Mouse (Mus musculus) liver, adult (tissue): ENCODE results near the gene Plin4.

Experiments used
- GATA4 ChIP-seq: IDR thresholded peaks from 2 replicates; pipeline ENCODE4 v1.6.1; 2014; ENCODE audit warnings: mild to moderate bottlenecking, low read length; ENCODE audit not compliant: insufficient replicate concordance

Gene Plin4

DNA sequence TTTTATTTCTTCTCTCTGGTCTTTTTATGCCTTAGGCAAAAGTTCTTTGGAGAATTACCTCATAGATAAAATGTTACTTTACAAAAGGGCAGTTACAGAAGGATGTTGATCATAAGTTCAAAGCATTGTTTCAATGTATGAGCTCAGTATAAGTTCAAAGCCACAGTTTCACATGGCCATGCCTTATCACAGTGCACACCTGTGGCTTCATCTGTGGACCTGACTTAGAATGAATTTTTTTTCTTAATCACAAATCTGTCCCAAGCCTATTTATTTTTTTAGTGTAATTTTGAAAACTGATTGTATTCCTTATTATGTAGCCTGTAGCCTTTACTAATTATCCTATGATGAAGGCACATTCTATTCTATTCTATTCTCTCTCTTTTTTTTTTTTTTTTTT, 54.7 kb downstream of the Plin4 start:
- no peak for TF ChIP-seq GATA4

DNA sequence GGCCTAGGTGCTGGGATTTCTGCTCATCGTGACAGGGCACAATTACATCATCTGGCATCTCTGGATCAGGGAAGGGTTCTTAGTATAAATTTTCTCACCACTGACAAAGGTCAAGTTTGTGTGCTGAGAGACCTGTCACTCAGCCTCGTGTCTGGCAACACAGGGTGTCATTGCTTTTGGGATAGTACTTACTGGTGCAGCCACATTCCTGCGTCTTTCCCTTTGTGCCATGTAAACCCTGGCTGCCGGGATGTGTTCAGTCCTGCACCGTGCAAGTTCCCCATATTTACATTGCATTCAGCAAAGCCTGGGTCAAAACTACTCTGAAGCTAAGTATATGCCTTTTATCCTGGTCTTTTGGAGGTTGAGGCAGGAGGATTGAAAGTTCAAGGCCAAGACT, 58.2 kb downstream of the Plin4 start:
- TF ChIP-seq GATA4 = no peak
